Mouse (Mus musculus): ENCODE results near the gene Gfi1b. TPM values are rescaled to one million over a fixed set of nuclear protein-coding genes. Genes with fewer than 3 reads are reported as not detected.

Gfi1b gene
- polyA plus RNA-seq, 1 experiment from 2014 or later: 0.12 TPM

- no peak overlapping the region for H3K4me3 ChIP-seq (replicated peaks; ENCODE audit: low read depth, low read length)
- 32% methylated on average over 1 of the region's 1 CpGs for WGBS
- no peaks in the 10 kb centered on the region for H3K4me1 ChIP-seq (ENCODE audit: control insufficient read depth, insufficient read depth, low read length)
- H3K4me2 ChIP-seq (ENCODE audit: low read length): no peak overlapping the region
- no peak overlapping the region for H3K27ac ChIP-seq (replicated peaks; ENCODE audit: low read depth, low read length)
- H3K27me3 ChIP-seq (ENCODE audit: control insufficient read depth, insufficient read depth, low read length): no peaks in the 10 kb centered on the region
- H3K9me3 ChIP-seq (ENCODE audit: control insufficient read depth, low read length): no peaks in the 10 kb centered on the region
- H3K9ac ChIP-seq (replicated peaks; ENCODE audit: low read length): no peak overlapping the region
- DNase-seq (no peak), ATAC-seq (ENCODE audit: low FRiP score, low TSS enrichment) (no peak)
- no peaks in the 10 kb centered on the region for H3K36me3 ChIP-seq (ENCODE audit: control insufficient read depth, insufficient read depth, low read length)
These were observed 10.8 kb upstream of the Gfi1b start for GRCm38 (mm10) chr2:28632626-28633025.

- H3K4me3 ChIP-seq (replicated peaks; ENCODE audit: low read depth, low read length): no peak overlapping the region
- H3K27me3 ChIP-seq (ENCODE audit: control insufficient read depth, insufficient read depth, low read length): no peaks in the 10 kb centered on the region
- no peak overlapping the region for H3K4me2 ChIP-seq (ENCODE audit: low read length)
- H3K27ac ChIP-seq (replicated peaks; ENCODE audit: low read depth, low read length): no peak overlapping the region
- H3K9me3 ChIP-seq (ENCODE audit: control insufficient read depth, low read length): no peaks in the 10 kb centered on the region
- no peaks in the 10 kb centered on the region for H3K4me1 ChIP-seq (ENCODE audit: control insufficient read depth, insufficient read depth, low read length)
- 47% methylated on average over 4 of the region's 4 CpGs for WGBS
- no peak for DNase-seq
- ATAC-seq (ENCODE audit: low FRiP score, low TSS enrichment): no peak
- H3K36me3 ChIP-seq (ENCODE audit: control insufficient read depth, insufficient read depth, low read length): no peaks in the 10 kb centered on the region
- H3K9ac ChIP-seq (replicated peaks; ENCODE audit: low read length): no peak overlapping the region
These were observed 8.2 kb upstream of the Gfi1b start for GRCm38 (mm10) chr2:28629911-28630381.

GRCm38 (mm10) chr2:28628053-28628452 is 6.3 kb upstream of the Gfi1b start:
- no peaks in the 10 kb centered on the region for H3K4me1 ChIP-seq (ENCODE audit: control insufficient read depth, insufficient read depth, low read length)
- H3K27me3 ChIP-seq (ENCODE audit: control insufficient read depth, insufficient read depth, low read length): no peaks in the 10 kb centered on the region
- 56% methylated on average over 2 of the region's 2 CpGs for WGBS
- H3K9me3 ChIP-seq (ENCODE audit: control insufficient read depth, low read length): no peaks in the 10 kb centered on the region
- ATAC-seq (ENCODE audit: low FRiP score, low TSS enrichment) (no peak), DNase-seq (peak; percentile 28)
- no peak overlapping the region for H3K9ac ChIP-seq (replicated peaks; ENCODE audit: low read length)
- no peak overlapping the region for H3K4me3 ChIP-seq (replicated peaks; ENCODE audit: low read depth, low read length)
- no peak overlapping the region for H3K4me2 ChIP-seq (ENCODE audit: low read length)
- no peak overlapping the region for H3K27ac ChIP-seq (replicated peaks; ENCODE audit: low read depth, low read length)
- H3K36me3 ChIP-seq (ENCODE audit: control insufficient read depth, insufficient read depth, low read length): no peaks in the 10 kb centered on the region

DNA sequence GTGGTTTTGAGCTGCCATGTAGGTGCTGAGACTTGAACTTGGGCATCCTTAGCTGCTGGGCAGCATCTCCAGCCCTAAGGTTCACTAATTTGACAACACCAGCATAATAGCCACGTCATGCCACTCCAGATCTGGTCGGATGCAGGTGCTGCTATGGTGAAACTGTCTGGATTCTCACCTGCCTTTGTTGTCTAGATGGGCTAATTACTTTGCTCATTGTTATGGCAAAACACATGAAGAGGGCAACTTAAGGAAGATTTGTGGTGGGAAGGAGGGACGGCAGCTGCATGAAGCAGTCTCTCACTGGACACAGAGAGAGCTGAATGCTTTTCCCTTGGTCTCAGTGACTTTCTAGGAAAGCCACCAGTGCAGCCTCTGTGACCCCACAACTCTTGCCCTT is 4.3 kb upstream of the Gfi1b start:
- Histone ChIP-seq H3K4me1 (ENCODE audit: control insufficient read depth, insufficient read depth, low read length) (no peaks in the 10 kb centered on the region), H3K36me3 (ENCODE audit: control insufficient read depth, insufficient read depth, low read length) (no peaks in the 10 kb centered on the region), H3K9me3 (ENCODE audit: control insufficient read depth, low read length) (no peaks in the 10 kb centered on the region), H3K27ac (replicated peaks; ENCODE audit: low read depth, low read length) (no peak overlapping the region), H3K4me3 (replicated peaks; ENCODE audit: low read depth, low read length) (no peak overlapping the region), H3K27me3 (ENCODE audit: control insufficient read depth, insufficient read depth, low read length) (0 out of 2 replicates have a peak, but pooled peaks cover 8% of the 10 kb centered on the region), H3K9ac (replicated peaks; ENCODE audit: low read length) (no peak overlapping the region), H3K4me2 (ENCODE audit: low read length) (no peak overlapping the region)
- DNase-seq (no peak), ATAC-seq (ENCODE audit: low FRiP score, low TSS enrichment) (no peak)
- 77% methylated on average over 3 of the region's 3 CpGs for WGBS

GRCm38 (mm10) chr2:28624870-28625269 is 3.1 kb upstream of the Gfi1b start:
- H3K9ac ChIP-seq (replicated peaks; ENCODE audit: low read length): no peak overlapping the region
- H3K4me1 ChIP-seq (ENCODE audit: control insufficient read depth, insufficient read depth, low read length): no peaks in the 10 kb centered on the region
- H3K27me3 ChIP-seq (ENCODE audit: control insufficient read depth, insufficient read depth, low read length): 0 out of 2 replicates have a peak, but pooled peaks cover 8% of the 10 kb centered on the region
- H3K4me3 ChIP-seq (replicated peaks; ENCODE audit: low read depth, low read length): no peak overlapping the region
- no peaks in the 10 kb centered on the region for H3K36me3 ChIP-seq (ENCODE audit: control insufficient read depth, insufficient read depth, low read length)
- no peak overlapping the region for H3K4me2 ChIP-seq (ENCODE audit: low read length)
- DNase-seq: no peak
- ATAC-seq (ENCODE audit: low FRiP score, low TSS enrichment): no peak
- no peak overlapping the region for H3K27ac ChIP-seq (replicated peaks; ENCODE audit: low read depth, low read length)
- WGBS: 94% methylated on average over 3 of the region's 3 CpGs
- no peaks in the 10 kb centered on the region for H3K9me3 ChIP-seq (ENCODE audit: control insufficient read depth, low read length)

DNA sequence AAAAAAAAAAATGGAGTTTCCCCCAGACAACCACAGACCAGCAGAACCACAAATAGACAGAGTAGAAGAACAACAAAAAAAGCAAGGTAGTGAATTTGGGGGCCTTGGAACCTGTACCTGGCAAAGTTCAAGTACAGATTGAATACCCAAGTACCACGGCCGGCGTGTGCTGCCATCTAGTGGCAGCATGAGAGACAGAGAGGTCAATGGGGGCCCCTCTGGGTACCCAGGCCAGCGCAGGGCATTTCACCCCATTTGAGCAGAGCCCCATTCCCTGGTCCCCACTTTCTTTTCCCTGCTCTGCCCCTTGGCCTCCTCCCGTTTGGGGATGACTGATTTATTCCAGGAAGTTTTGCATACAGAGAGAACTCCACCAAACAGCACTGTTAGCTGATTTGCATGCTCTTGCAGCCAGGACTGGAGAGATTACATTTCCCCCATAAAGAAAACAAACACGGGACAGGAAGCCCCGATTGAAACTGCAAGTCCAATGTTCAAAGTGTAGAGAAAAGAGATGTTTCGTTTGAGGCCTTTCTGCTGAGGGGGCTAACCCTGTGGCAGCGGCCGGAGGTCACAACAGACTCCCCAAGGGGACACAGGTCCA is 841 bp upstream of the Gfi1b start:
- WGBS: 20% methylated on average over 10 of the region's 10 CpGs
- Histone ChIP-seq H3K4me3 (replicated peaks; ENCODE audit: low read depth, low read length) (no peak overlapping the region), H3K27me3 (ENCODE audit: control insufficient read depth, insufficient read depth, low read length) (0 out of 2 replicates have a peak, but pooled peaks cover 8% of the 10 kb centered on the region), H3K27ac (replicated peaks; ENCODE audit: low read depth, low read length) (no peak overlapping the region), H3K4me2 (ENCODE audit: low read length) (no peak overlapping the region), H3K9me3 (ENCODE audit: control insufficient read depth, low read length) (no peaks in the 10 kb centered on the region), H3K9ac (replicated peaks; ENCODE audit: low read length) (no peak overlapping the region), H3K36me3 (ENCODE audit: control insufficient read depth, insufficient read depth, low read length) (no peaks in the 10 kb centered on the region), H3K4me1 (ENCODE audit: control insufficient read depth, insufficient read depth, low read length) (no peaks in the 10 kb centered on the region)
- DNase-seq: peak; percentile 72
- no peak for ATAC-seq (ENCODE audit: low FRiP score, low TSS enrichment)

DNA sequence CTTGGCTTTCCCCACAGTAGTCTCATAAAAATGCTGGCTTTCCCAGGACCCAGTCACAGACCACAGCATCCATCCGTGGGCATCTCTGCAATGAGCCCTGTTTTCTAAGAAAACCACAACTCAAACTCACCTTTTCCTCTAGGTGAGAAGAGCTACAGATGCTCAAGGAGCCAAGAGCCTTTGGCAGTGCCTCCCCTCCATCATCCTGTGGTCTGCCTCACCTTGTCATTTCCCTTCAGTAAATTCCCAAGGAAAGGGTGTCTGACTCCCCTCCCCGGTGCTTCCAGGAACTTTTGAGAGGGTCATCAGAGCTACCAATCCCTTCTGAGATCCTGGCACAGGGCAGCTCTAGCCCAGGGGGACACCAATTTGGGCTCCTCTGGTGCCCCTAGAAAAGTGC is 671 bp downstream of the Gfi1b start:
- Histone ChIP-seq H3K9me3 (ENCODE audit: control insufficient read depth, low read length) (no peaks in the 10 kb centered on the region), H3K4me1 (ENCODE audit: control insufficient read depth, insufficient read depth, low read length) (no peaks in the 10 kb centered on the region), H3K27me3 (ENCODE audit: control insufficient read depth, insufficient read depth, low read length) (0 out of 2 replicates have a peak, but pooled peaks cover 8% of the 10 kb centered on the region), H3K4me3 (replicated peaks; ENCODE audit: low read depth, low read length) (no peak overlapping the region), H3K36me3 (ENCODE audit: control insufficient read depth, insufficient read depth, low read length) (no peaks in the 10 kb centered on the region), H3K4me2 (ENCODE audit: low read length) (no peak overlapping the region), H3K9ac (replicated peaks; ENCODE audit: low read length) (no peak overlapping the region), H3K27ac (replicated peaks; ENCODE audit: low read depth, low read length) (no peak overlapping the region)
- 30% methylated on average over 2 of the region's 2 CpGs for WGBS
- no peak for ATAC-seq (ENCODE audit: low FRiP score, low TSS enrichment)
- DNase-seq: no peak

DNA sequence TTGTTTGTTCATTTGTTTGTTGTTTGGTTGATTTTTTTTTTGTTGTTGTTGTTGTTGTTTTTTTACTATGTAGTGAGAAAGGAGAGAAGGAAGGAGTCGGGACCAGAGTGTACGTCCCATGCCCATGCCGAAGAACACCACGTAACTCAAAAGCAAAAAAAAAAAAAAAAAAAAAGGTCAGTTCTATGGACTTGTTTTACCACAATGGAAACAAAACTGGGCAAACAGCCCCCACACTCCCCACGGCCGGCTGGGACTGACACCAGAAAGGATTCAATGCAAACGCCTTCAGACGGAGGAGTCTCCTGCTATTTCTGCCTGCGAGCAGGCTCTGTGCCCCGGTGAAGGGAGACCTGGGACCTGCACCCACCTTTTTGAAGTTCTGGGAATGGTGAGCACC is 1.3 kb downstream of the Gfi1b start:
- Histone ChIP-seq H3K4me3 (replicated peaks; ENCODE audit: low read depth, low read length) (no peak overlapping the region), H3K27ac (replicated peaks; ENCODE audit: low read depth, low read length) (no peak overlapping the region), H3K4me2 (ENCODE audit: low read length) (no peak overlapping the region), H3K4me1 (ENCODE audit: control insufficient read depth, insufficient read depth, low read length) (no peaks in the 10 kb centered on the region), H3K27me3 (ENCODE audit: control insufficient read depth, insufficient read depth, low read length) (0 out of 2 replicates have a peak, but pooled peaks cover 8% of the 10 kb centered on the region), H3K36me3 (ENCODE audit: control insufficient read depth, insufficient read depth, low read length) (no peaks in the 10 kb centered on the region), H3K9me3 (ENCODE audit: control insufficient read depth, low read length) (no peaks in the 10 kb centered on the region), H3K9ac (replicated peaks; ENCODE audit: low read length) (no peak overlapping the region)
- ATAC-seq (ENCODE audit: low FRiP score, low TSS enrichment) (no peak), DNase-seq (no peak)
- WGBS: 65% methylated on average over 10 of the region's 10 CpGs

DNA sequence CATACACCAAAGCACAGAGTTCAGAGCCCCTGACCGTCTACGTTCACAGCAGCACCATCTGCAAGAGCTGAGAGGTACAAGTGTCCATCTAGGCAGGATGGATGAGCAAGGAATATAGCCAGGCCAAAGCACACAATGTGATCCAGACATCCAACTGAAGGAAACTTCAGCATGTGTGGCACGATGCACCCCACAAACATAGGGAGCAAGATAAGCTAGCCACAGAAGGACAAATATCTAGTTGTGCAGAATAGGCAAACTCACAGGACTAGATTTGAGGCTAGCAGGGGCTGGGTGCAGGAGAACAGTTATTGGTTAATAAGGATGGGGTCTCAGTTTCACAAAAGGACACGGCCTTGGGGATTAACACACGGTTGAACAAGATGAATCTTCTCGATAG is 2.4 kb downstream of the Gfi1b start:
- Histone ChIP-seq H3K27me3 (ENCODE audit: control insufficient read depth, insufficient read depth, low read length) (0 out of 2 replicates have a peak, but pooled peaks cover 8% of the 10 kb centered on the region), H3K9ac (replicated peaks; ENCODE audit: low read length) (no peak overlapping the region), H3K4me2 (ENCODE audit: low read length) (no peak overlapping the region), H3K9me3 (ENCODE audit: control insufficient read depth, low read length) (no peaks in the 10 kb centered on the region), H3K27ac (replicated peaks; ENCODE audit: low read depth, low read length) (no peak overlapping the region), H3K4me1 (ENCODE audit: control insufficient read depth, insufficient read depth, low read length) (no peaks in the 10 kb centered on the region), H3K36me3 (ENCODE audit: control insufficient read depth, insufficient read depth, low read length) (no peaks in the 10 kb centered on the region), H3K4me3 (replicated peaks; ENCODE audit: low read depth, low read length) (no peak overlapping the region)
- DNase-seq: no peak
- no peak for ATAC-seq (ENCODE audit: low FRiP score, low TSS enrichment)
- WGBS: 84% methylated on average over 6 of the region's 6 CpGs

Measured in midbrain, embryonic 14.5 days (tissue).